Mouse (Mus musculus): ENCODE measurements around the gene Otor. TPM values are rescaled to one million over a fixed set of nuclear protein-coding genes. Genes with fewer than 3 reads are reported as not detected.

The Otor gene
- total RNA-seq (2021), result not detected

- DNase-seq (ENCODE audit: low spot score), result no peak
- intact Hi-C loops (cut with DNase I), result no loop called here
These were observed at the start of gene Otor for GRCm38 (mm10) chr2:143078198-143078851. Gene Otor (plus strand): TSS chr2:143078473.

- intact Hi-C loops (cut with DNase I), result no loop called here
- DNase-seq (ENCODE audit: low spot score), result no peak
These were observed 47.0 kb upstream of the Otor start for GRCm38 (mm10) chr2:143031283-143031682.

- DNase-seq (ENCODE audit: low spot score), result no peak
- intact Hi-C loops (cut with DNase I), result no loop called here
These were observed 45.7 kb upstream of the Otor start for GRCm38 (mm10) chr2:143032378-143033255.

- intact Hi-C loops (cut with DNase I), result no loop called here
- no peak for DNase-seq (ENCODE audit: low spot score)
These were observed 43.8 kb upstream of the Otor start for GRCm38 (mm10) chr2:143034350-143035085.

- intact Hi-C loops (cut with DNase I), result no loop called here
- DNase-seq (ENCODE audit: low spot score), result no peak
These were observed 43.1 kb upstream of the Otor start for GRCm38 (mm10) chr2:143035086-143035593.

- no peak for DNase-seq (ENCODE audit: low spot score)
- intact Hi-C loops (cut with DNase I), result no loop called here
These were observed 36.7 kb upstream of the Otor start for GRCm38 (mm10) chr2:143041596-143041995.

GRCm38 (mm10) chr2:143055251-143055650 is 23.0 kb upstream of the Otor start:
- no peak for DNase-seq (ENCODE audit: low spot score)
- intact Hi-C loops (cut with DNase I), result no loop called here

- no peak for DNase-seq (ENCODE audit: low spot score)
- intact Hi-C loops (cut with DNase I), result no loop called here
These were observed 21.5 kb upstream of the Otor start for GRCm38 (mm10) chr2:143056736-143057135.

GRCm38 (mm10) chr2:143062432-143062811 is 15.9 kb upstream of the Otor start:
- intact Hi-C loops (cut with DNase I), result loop anchor here (5.0 to 10.0 kb wide), 2 partner anchors 160 to 1302 kb away; partner anchors contain the start of genes Kat14, Kif16b and Pet117
- no peak for DNase-seq (ENCODE audit: low spot score)

GRCm38 (mm10) chr2:143062812-143063792 is 15.2 kb upstream of the Otor start, which contains the start of gene Snrpb2:
Gene Snrpb2 (plus strand): TSS chr2:143063039.
- intact Hi-C loops (cut with DNase I), result loop anchor here (5.0 to 10.0 kb wide), 2 partner anchors 161 to 1302 kb away; partner anchors contain the start of genes Kat14, Kif16b and Pet117
- DNase-seq (ENCODE audit: low spot score), result peak; percentile 67

- no peak for DNase-seq (ENCODE audit: low spot score)
- intact Hi-C loops (cut with DNase I), result loop anchor here (10.0 kb wide), 1 partner anchor 1299 kb away; the partner anchor contains the start of genes Kat14 and Pet117
These were observed 12.4 kb upstream of the Otor start for GRCm38 (mm10) chr2:143065914-143066313.

GRCm38 (mm10) chr2:143081693-143082092 is 3.4 kb downstream of the Otor start:
- DNase-seq (ENCODE audit: low spot score), result no peak
- intact Hi-C loops (cut with DNase I), result no loop called here

- DNase-seq (ENCODE audit: low spot score), result no peak
- intact Hi-C loops (cut with DNase I), result no loop called here
These were observed 6.7 kb downstream of the Otor start for GRCm38 (mm10) chr2:143084852-143085397.

GRCm38 (mm10) chr2:143089866-143090265 is 11.6 kb downstream of the Otor start:
- DNase-seq (ENCODE audit: low spot score), result no peak
- intact Hi-C loops (cut with DNase I), result no loop called here

- DNase-seq (ENCODE audit: low spot score), result no peak
- intact Hi-C loops (cut with DNase I), result loop anchor here (2.0 kb wide), 1 partner anchor 235 kb away; no protein-coding TSS in a partner anchor
These were observed 15.5 kb downstream of the Otor start for GRCm38 (mm10) chr2:143093726-143094125.

GRCm38 (mm10) chr2:143094761-143095160 is 16.5 kb downstream of the Otor start:
- intact Hi-C loops (cut with DNase I), result no loop called here
- DNase-seq (ENCODE audit: low spot score), result no peak

GRCm38 (mm10) chr2:143097170-143097569 is 18.9 kb downstream of the Otor start:
- DNase-seq (ENCODE audit: low spot score), result no peak
- intact Hi-C loops (cut with DNase I), result no loop called here

GRCm38 (mm10) chr2:143113859-143114258 is 35.6 kb downstream of the Otor start:
- intact Hi-C loops (cut with DNase I), result loop anchor here (2.0 kb wide), 1 partner anchor 1339 kb away; no protein-coding TSS in a partner anchor
- no peak for DNase-seq (ENCODE audit: low spot score)
